8 mouse cellular contexts compared by ENCODE assay signal in genomic region chr10:95894856-95895386, GRCm38 (mm10). TPM values are rescaled to one million over a fixed set of nuclear protein-coding genes. Genes with fewer than 3 reads are reported as not detected.
DNase-seq lines count a peak whose midpoint lies in the region; ATAC-seq lines count a peak whose summit lies in the region.

No protein-coding gene starts in this region.

- peak overlapping the region; percentile 49; the same call in 1 of the 2 replicates for H3K9ac ChIP-seq in hindbrain, embryonic 13.5 days
- H3K9ac ChIP-seq in lung, embryonic 16.5 days (ENCODE audit: low read length), result peak overlapping the region; percentile 45

- no peaks in the 10 kb centered on the region for H3K36me3 ChIP-seq in hindbrain, embryonic 13.5 days
- H3K36me3 ChIP-seq in lung, embryonic 16.5 days (ENCODE audit: control insufficient read depth, insufficient read depth, low read length), result no peaks in the 10 kb centered on the region

- H3K9me3 ChIP-seq in hindbrain, embryonic 13.5 days, result no peaks in the 10 kb centered on the region
- H3K9me3 ChIP-seq in lung, embryonic 16.5 days (ENCODE audit: control insufficient read depth, low read length), result no peaks in the 10 kb centered on the region

- H3K4me2 ChIP-seq in hindbrain, embryonic 13.5 days, result peak overlapping the region; percentile 53
- peak overlapping the region; percentile 57 for H3K4me2 ChIP-seq in lung, embryonic 16.5 days (ENCODE audit: low read depth, low read length)

- H3K27me3 ChIP-seq in hindbrain, embryonic 13.5 days, result no peaks in the 10 kb centered on the region
- no peaks in the 10 kb centered on the region for H3K27me3 ChIP-seq in lung, embryonic 16.5 days (ENCODE audit: control insufficient read depth, insufficient read depth, low read depth, low read length)

- DNase-seq in NIH3T3 (ENCODE audit: low read depth), result peak; percentile 89
- peak; percentile 62 for DNase-seq in cerebellum, adult 8-10 months
- peak; percentile 15 to 85 for DNase-seq in frontal cortex, adult 2 months (ENCODE audit: extremely low spot score in 1 of 2, low spot score in 1 of 2)
- DNase-seq in layer of hippocampus, postnatal 10 days (ENCODE audit: low spot score in 2 of 2), result peak; percentile 57 to 74
- DNase-seq in ovary, adult 18-20 months (ENCODE audit: low spot score), result peak; percentile 32
- peak; percentile 42 to 46 for DNase-seq in thymus, postnatal 36 days

- peak; percentile 70 for ATAC-seq in hindbrain, embryonic 13.5 days (ENCODE audit: low FRiP score)
- peak; percentile 78 for ATAC-seq in lung, embryonic 16.5 days (ENCODE audit: low read depth)

- H3K27ac ChIP-seq in hindbrain, embryonic 13.5 days, result no peak overlapping the region
- H3K27ac ChIP-seq in lung, embryonic 16.5 days (ENCODE audit: low read length), result no peak overlapping the region

- H3K4me3 ChIP-seq in hindbrain, embryonic 13.5 days, result peak overlapping the region; percentile 26
- H3K4me3 ChIP-seq in lung, embryonic 16.5 days (ENCODE audit: low read length), result peak overlapping the region; percentile 43

- 0 out of 2 replicates have a peak, but pooled peaks cover 7% of the 10 kb centered on the region for H3K4me1 ChIP-seq in hindbrain, embryonic 13.5 days (replicated peaks)
- no peaks in the 10 kb centered on the region for H3K4me1 ChIP-seq in lung, embryonic 16.5 days (replicated peaks; ENCODE audit: control insufficient read depth, insufficient read depth, low read length)

- 46% methylated on average over 10 of the region's 10 CpGs for WGBS in hindbrain, embryonic 13.5 days
- WGBS in lung, embryonic 16.5 days, result 37% methylated on average over 10 of the region's 10 CpGs

RNA-seq across cellular contexts. Expression of gene Eea1, which starts 45.5 kb away (rescaled TPM):
- polyA plus RNA-seq in frontal cortex, adult 2 months (2012; rRNA removed), result 13.3 and 14.9 TPM in 2 replicates
- polyA plus RNA-seq in hindbrain, embryonic 13.5 days (2015; fragmentation: Nextera tagmentation; extraction: Ambion mirVana), result 21.6 and 21.7 TPM in 2 replicates
- 10 to 100 TPM; 27.7 to 29.8 TPM for total RNA-seq in layer of hippocampus, postnatal 10 days (2021)
- 16.8 and 18.6 TPM in 2 replicates for polyA plus RNA-seq in lung, embryonic 16.5 days (2015; fragmentation: Nextera tagmentation; extraction: Ambion mirVana)

RNA-seq across cellular contexts. Expression of gene Gm33543, which starts 52.2 kb away (rescaled TPM):
- polyA plus RNA-seq in frontal cortex, adult 2 months (2012; rRNA removed), result not detected in 2 replicates
- polyA plus RNA-seq in hindbrain, embryonic 13.5 days (2015; fragmentation: Nextera tagmentation; extraction: Ambion mirVana), result not detected in 2 replicates
- total RNA-seq in layer of hippocampus, postnatal 10 days (2021), result not detected
- not detected in 2 replicates for polyA plus RNA-seq in lung, embryonic 16.5 days (2015; fragmentation: Nextera tagmentation; extraction: Ambion mirVana)

Comparison
In these comparisons a context has a peak if more than half of its experiments do, and no peak if none do; other contexts are left out.
1. DNase-seq: peak in every context shown above with its lines; median percentile 89 in NIH3T3; 66 in layer of hippocampus, postnatal 10 days; 62 in cerebellum, adult 8-10 months; 50 in frontal cortex, adult 2 months; 44 in thymus, postnatal 36 days; 32 in ovary, adult 18-20 months.